Mouse (Mus musculus): Measurements from ENCODE around the gene Ankrd16. TPM values are rescaled to one million over a fixed set of nuclear protein-coding genes. Genes with fewer than 3 reads are reported as not detected.

Gene Ankrd16
- total RNA-seq (2021), result 10 to 100 TPM; 20.8 to 26.3 TPM
- long read RNA-seq, experiment 1, partial matches to known transcripts, result 1 of 8 reads
- long read RNA-seq, experiment 1, other reads (novel, unspliced or antisense), result 4 of 8 reads
- long read RNA-seq, experiment 2, partial matches to known transcripts, result 0 of 6 reads
- long read RNA-seq, experiment 2, other reads (novel, unspliced or antisense), result 0 of 6 reads

DNA sequence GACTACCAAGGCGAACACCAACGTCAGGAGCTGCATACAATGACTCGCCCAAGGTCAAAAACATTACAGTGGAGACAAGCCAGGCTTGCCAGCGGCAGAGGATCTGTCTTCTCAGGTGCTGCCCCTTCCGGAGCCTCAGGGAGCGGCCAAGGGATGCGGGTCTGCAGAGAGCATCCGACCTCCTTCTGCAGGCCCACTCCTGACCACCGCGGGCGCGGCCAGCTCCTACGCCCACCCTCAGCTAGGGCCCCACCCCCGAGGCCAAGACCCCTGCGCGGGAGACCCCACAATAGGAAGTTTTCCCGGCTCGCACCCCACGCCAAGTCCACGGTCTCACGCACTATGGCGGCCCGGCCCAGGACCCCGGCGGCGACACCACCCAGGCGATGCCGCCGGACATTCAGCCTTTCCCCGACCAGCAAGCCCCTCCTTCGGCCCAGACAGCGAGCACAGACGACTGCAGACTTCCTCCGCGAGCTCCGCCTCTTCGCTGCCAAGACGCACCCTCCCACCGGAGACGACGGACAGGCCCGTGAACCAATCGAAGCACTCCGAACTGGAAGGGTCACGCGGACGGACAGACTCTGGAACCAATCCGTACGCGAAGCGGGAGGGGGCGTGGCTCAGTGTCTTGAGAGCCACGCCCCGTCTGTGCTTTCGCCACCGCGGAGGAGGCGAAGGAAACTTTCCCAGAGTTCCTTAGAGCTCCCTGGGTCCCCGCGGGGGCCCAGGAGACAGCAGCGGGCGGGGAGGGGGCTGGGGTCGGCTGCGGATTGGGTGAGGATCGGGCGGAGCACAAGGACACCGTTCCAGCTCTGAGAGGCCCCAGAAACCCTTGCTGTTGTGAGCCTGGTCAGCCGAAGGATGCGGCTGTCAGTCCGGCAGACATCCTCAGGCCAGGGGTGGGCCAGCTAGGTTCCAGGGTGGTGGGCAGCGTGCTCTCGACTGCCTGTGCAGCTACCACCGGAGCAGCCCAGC, at the start of gene Ankrd16, which contains the start of gene Fbh1:
Gene Ankrd16, plus strand, starts transcription at position 786 of the 978 bp plus-strand sequence.
Gene Fbh1, minus strand, starts transcription at position 492 of the 978 bp plus-strand sequence.
- intact Hi-C loops (cut with DNase I), result loop anchor here (5.0 to 10.0 kb wide), 3 partner anchors 70 to 637 kb away; partner anchors contain the start of genes Il15ra, Mindy3 and Rbm17
- Histone ChIP-seq H3K4me3 (peak within 1 kb of the TSS; percentile 86), H3K27ac (peak within 1 kb of the TSS; percentile 99)
- peak; percentile 14; the same call in 1 of the 2 replicates for TF ChIP-seq CTCF (IDR thresholded peaks at IDR 0.05)
- peak; percentile 100 for DNase-seq

DNA sequence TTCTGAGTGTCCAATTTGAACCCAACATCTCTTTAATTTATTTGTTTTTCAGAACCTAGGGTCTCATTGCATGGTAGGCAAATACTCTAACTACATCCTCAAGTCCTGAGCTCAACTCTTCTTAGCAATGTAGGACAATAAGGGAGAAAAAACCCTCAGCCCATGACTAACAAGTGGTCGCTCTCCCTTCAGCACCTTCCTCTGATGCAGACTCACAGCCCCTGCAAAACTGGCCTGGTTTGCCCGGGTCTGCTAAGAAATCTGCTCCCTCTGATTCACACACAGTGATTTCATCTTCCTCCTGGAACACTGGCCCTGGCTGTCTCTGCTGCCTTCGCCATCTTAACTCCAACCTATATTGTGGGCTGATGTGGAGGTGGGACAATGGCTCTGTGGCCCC, 48.6 kb upstream of the Ankrd16 start:
- Histone ChIP-seq H3K4me3 (no peak overlapping the region), H3K27ac (peak overlapping the region; percentile 31; the same call in 1 of the 2 replicates)
- TF ChIP-seq CTCF (IDR thresholded peaks at IDR 0.05), result no peak
- DNase-seq, result no peak
- intact Hi-C loops (cut with DNase I), result no loop called here

DNA sequence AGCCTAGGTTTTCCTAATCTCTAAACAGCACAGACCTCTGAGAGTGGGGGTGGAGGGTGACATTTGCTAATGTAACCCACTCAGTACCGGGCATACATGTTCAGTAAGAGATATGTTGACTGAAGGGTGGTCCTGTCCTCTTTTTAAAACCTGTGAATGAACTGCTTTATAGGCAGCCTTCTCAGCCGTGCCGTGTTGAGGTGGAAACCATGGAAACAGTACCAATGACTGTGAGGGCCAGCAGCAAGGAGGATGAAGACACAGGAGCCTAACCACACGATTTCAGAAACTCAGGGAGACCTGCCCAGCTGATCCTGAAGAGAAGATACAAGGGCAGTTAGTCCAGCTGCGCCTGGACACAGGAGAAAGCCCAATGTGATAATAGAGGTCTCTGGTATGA, 44.7 kb upstream of the Ankrd16 start:
- intact Hi-C loops (cut with DNase I), result no loop called here
- H3K4me3 ChIP-seq, result no peak overlapping the region
- TF ChIP-seq CTCF (IDR thresholded peaks at IDR 0.05), result no peak
- no peak overlapping the region for H3K27ac ChIP-seq
- DNase-seq, result no peak

DNA sequence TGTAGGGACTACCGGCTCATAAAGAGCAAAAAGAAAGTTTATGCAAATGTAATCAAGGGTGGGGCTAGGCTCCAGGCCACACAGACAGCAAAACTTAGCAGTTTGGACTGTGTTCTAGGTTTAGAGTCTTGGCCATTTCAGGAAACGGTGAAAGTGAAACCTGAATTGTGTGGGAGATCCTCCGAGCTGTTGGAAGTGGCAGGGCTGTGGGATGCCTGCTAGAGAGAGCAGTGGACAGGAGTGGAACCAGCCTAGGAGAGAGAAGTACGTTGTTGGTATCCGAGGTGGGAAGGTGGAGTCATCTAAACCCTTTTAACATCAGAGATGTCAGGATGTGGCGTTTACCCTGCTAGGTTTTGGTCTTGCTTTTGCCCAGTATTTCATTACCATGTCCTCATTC, 41.8 kb upstream of the Ankrd16 start:
- no peak for TF ChIP-seq CTCF (IDR thresholded peaks at IDR 0.05)
- intact Hi-C loops (cut with DNase I), result loop anchor here (1.0 kb wide), 1 partner anchor 20 kb away; no protein-coding TSS in a partner anchor
- no peak for DNase-seq
- Histone ChIP-seq H3K4me3 (no peak overlapping the region), H3K27ac (no peak overlapping the region)

DNA sequence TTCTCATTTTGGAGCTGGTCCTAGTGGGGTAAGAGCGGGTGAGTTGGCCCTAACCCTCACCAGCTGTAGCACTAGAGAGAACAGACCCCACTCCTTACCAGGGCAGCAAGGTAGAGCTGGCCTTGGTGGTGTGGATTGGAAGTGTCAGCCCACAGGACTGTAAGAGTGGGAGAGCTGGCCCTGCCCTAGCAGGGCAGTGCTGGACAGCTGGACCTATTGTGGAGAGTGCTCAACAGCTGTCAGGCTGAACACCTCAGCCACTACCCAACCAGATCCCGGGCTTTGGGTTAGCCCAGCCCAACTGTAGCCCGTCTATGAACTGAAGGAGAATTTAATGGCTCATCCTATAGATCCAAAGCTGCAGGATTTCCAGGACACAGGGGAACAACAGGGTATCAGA, 38.9 kb upstream of the Ankrd16 start:
- H3K27ac ChIP-seq, result no peak overlapping the region
- TF ChIP-seq CTCF (IDR thresholded peaks at IDR 0.05), result no peak
- intact Hi-C loops (cut with DNase I), result no loop called here
- no peak for DNase-seq
- H3K4me3 ChIP-seq, result no peak overlapping the region

DNA sequence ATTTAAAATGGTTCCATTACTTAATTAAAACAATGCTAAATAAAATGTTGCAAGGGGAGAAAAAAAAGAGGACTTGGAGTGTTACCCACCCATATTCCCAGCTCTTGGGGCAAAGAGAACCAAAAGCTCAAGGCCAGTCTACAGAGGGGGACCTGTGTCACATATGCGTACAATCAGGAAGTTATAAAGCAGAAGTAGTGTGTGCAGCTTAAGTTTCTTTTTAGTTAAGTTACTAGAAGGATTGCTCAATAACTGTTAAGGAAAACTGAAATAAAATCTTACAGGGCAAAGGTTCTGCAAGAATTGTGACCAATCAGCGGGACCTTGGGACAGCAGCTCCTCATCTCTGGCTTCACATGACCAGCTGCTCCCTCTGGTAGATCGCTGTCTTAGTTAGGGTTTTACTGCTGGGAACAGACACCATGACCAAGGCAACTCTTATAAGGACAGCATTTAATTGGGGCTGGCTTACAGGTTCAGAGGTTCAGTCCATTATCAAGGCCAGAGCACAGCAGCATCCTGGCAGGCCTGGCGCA, 38.1 kb upstream of the Ankrd16 start:
- DNase-seq, result no peak
- Histone ChIP-seq H3K27ac (no peak overlapping the region), H3K4me3 (no peak overlapping the region)
- no peak for TF ChIP-seq CTCF (IDR thresholded peaks at IDR 0.05)
- intact Hi-C loops (cut with DNase I), result no loop called here

DNA sequence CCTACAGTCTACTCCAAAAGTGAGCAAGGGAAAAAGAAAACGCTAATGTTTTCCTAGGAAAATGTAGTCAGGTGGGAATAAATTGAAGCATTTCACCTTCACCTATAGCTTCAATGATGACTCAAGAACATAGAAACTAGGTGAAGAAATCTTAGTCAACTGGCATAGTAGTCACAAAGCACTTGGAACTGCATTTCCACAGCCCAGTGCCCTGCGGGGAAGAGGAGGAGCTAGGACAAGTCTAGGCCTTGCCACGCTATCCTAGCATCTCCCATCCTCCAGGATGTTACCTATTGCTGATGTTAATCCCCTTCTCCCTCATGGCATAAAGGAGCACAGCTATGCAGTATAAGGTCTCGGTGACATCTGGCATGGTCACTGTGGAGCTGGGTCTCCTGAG, 15.1 kb upstream of the Ankrd16 start:
- intact Hi-C loops (cut with DNase I), result loop anchor here (5.0 kb wide), 1 partner anchor 40 kb away; no protein-coding TSS in a partner anchor
- no peak overlapping the region for H3K27ac ChIP-seq
- no peak for DNase-seq
- H3K4me3 ChIP-seq, result no peak overlapping the region
- TF ChIP-seq CTCF (IDR thresholded peaks at IDR 0.05), result no peak

DNA sequence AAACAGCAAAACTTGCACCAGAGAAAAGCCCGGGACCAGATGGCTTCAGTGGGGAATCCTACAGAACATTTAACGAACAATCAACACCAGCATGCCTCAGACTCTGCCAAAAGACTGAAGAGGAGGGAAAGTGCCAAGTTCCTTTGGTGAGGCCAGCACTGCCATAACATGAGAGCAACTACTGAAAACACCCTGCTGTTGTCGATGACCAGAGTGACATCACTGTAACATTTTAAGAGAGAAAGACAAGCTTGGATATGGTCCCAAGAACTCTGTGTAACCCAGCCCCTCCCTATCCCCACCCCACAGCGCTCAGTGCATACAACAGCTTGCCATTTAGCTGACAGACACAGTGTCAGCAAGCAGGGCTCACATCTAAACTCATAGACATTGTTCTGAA, 12.0 kb upstream of the Ankrd16 start:
- intact Hi-C loops (cut with DNase I), result loop anchor here (5.0 kb wide), 1 partner anchor 228 kb away; no protein-coding TSS in a partner anchor
- peak overlapping the region; percentile 82; the same call in 1 of the 2 replicates for H3K27ac ChIP-seq
- H3K4me3 ChIP-seq, result no peak overlapping the region
- no peak for TF ChIP-seq CTCF (IDR thresholded peaks at IDR 0.05)
- DNase-seq, result no peak

DNA sequence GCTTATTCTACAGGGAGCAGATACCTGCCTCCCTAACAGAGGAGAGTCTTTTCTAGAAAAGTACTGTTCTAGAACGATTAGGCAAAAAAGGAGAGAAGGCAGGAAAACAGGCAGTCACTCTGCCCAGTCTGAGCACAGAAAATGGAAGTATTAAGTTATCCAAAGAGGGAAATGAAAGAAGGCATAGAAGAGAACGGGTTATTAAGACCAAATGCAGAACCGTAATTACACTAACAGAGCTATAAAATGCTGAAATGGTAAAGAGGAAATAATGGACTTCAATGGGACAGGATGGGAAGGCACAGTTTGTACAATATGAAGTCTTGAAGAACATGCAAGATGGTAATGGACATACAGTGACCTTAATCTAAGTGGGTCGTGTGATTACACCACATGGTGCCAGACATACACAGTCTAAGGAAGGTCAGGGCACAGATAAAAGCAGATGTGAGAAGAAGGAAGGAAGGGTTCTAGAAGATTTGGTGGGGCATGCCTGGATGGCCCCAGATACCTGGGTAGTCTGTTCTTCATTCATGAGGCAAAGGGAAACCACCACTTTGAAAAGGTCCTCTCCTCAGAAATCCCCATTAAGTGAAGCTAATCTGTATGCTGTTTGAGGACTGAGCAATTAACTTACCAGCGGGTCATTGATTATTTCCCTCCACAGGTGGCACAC, 11.1 kb upstream of the Ankrd16 start:
- no peak for DNase-seq
- intact Hi-C loops (cut with DNase I), result loop anchor here (5.0 kb wide), 1 partner anchor 229 kb away; no protein-coding TSS in a partner anchor
- Histone ChIP-seq H3K27ac (peak overlapping the region; percentile 82), H3K4me3 (no peak overlapping the region)
- no peak for TF ChIP-seq CTCF (IDR thresholded peaks at IDR 0.05)

DNA sequence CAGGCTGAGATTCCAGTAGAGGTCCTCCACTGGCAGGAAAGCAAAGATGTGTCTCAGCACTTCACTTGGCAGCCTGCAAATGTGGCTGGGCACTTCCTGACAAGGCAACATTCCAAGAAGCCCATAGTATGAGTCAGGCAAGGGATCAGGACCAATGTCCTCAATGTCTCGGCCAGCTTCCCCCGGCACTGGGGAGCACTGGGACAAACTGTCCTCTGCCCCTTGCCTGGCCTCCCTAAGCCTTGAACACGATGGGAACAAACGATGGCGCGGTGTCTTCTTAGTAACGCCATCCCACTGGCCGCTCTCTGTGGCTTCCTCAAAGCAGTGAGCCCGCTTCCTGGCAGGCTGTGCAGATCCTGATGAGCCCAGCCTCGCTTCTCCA, 10.5 kb upstream of the Ankrd16 start:
- TF ChIP-seq CTCF (IDR thresholded peaks at IDR 0.05), result no peak
- Histone ChIP-seq H3K4me3 (no peak overlapping the region), H3K27ac (peak overlapping the region; percentile 82)
- intact Hi-C loops (cut with DNase I), result loop anchor here (5.0 kb wide), 1 partner anchor 230 kb away; no protein-coding TSS in a partner anchor
- peak; percentile 78 for DNase-seq

DNA sequence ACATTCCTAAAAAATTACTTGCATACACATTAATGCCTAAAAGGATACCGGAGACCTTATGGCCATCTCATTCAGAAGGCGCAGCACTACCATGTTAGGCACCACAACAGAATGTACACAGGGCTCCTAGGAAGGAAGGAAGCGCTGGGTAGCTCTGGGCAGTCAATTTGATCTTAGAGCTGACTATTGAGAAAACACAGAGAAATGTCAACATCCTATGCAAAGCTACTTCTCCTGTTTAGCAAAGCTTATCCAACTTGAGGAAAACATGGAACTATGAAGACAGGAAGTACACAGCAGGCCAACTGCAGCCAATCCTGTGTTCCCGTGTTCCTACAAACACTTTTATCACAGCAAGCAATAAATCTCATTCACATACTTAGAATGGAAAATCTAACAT, 6.0 kb upstream of the Ankrd16 start:
- intact Hi-C loops (cut with DNase I), result loop anchor here (10.0 kb wide), 2 partner anchors 167 to 643 kb away; partner anchors contain the start of genes Mindy3 and Rbm17
- TF ChIP-seq CTCF (IDR thresholded peaks at IDR 0.05), result no peak
- Histone ChIP-seq H3K4me3 (no peak overlapping the region), H3K27ac (no peak overlapping the region)
- DNase-seq, result no peak

DNA sequence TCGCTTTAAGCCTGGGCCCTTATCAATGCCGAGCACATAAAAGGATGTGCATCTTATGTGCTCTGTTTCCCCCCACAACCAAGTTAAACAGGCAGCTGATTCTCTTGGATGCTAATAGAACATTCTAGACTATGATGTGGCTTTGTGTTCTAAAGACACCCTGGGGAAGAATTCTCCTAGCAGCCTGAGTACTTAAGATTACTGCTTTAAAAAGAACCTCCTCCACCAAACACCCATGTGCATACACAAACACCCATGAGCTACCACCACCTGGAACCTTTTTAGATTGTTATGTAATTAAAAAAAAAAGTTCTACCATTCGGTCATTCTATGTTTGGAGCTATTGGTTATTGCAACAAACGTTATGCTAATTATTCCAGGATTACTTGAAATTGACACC, 5.3 kb upstream of the Ankrd16 start:
- no peak overlapping the region for H3K4me3 ChIP-seq
- no peak for DNase-seq
- TF ChIP-seq CTCF (IDR thresholded peaks at IDR 0.05), result no peak
- intact Hi-C loops (cut with DNase I), result loop anchor here (10.0 kb wide), 2 partner anchors 168 to 642 kb away; partner anchors contain the start of genes Mindy3 and Rbm17
- no peak overlapping the region for H3K27ac ChIP-seq

All from gastrocnemius, adult 2 months (tissue).